Mouse (Mus musculus) intestine, embryonic 15.5 days (tissue): ENCODE measurements around the gene Gm4353. TPM values are rescaled to one million over a fixed set of nuclear protein-coding genes. Genes with fewer than 3 reads are reported as not detected.

Experiments
- ATAC-seq: fragments of 200-750 bp; cut with Nextera tagmentation; 2 replicates; pipeline ENCODE4 v1.8.0; 2017; ENCODE audit warnings: moderate TSS enrichment, moderate library complexity
- H3K27ac ChIP-seq: fragments of 300-500 bp; sonication (generic); 2 replicates; pipeline ENCODE4 v1.5.1; 2015; ENCODE audit warnings: mild to moderate bottlenecking, inconsistent platforms
- H3K27me3 ChIP-seq: fragments of 300-500 bp; sonication (generic); replicated peaks from 2 replicates; pipeline ENCODE4 v1.6.1; 2015; ENCODE audit warnings: inconsistent platforms
- H3K36me3 ChIP-seq: fragments of 300-500 bp; sonication (generic); 2 replicates; pipeline ENCODE4 v1.6.1; 2015; ENCODE audit warnings: inconsistent platforms
- H3K4me1 ChIP-seq: fragments of 300-500 bp; sonication (generic); replicated peaks from 2 replicates; pipeline ENCODE4 v1.6.1; 2015; ENCODE audit warnings: inconsistent platforms
- H3K4me2 ChIP-seq: fragments of 300-500 bp; sonication (generic); replicated peaks from 2 replicates; pipeline ENCODE4 v1.6.1; 2015; ENCODE audit warnings: mild to moderate bottlenecking, inconsistent platforms
- H3K4me3 ChIP-seq: fragments of 300-500 bp; sonication (generic); replicated peaks from 2 replicates; pipeline ENCODE4 v1.5.1; 2015; ENCODE audit warnings: inconsistent platforms
- H3K9ac ChIP-seq: fragments of 300-500 bp; sonication (generic); 2 replicates; pipeline ENCODE4 v1.6.1; 2015; ENCODE audit warnings: inconsistent platforms
- H3K9me3 ChIP-seq: fragments of 300-500 bp; sonication (generic); 2 replicates; pipeline ENCODE4 v1.6.1; 2016; ENCODE audit warnings: inconsistent platforms
- WGBS: fragments of 180-500 bp; shearing (Covaris S2); methylation state at CpG from one replicate; pipeline ENCODE4 v1.1.7; 2015; 5-methylcytosine and 5-hydroxymethylcytosine counted together
- polyA plus RNA-seq: library from polyadenylated mRNA; unstranded; fragments of >200 nt; fragmentation: Nextera tagmentation; extraction: Ambion mirVana; gene quantifications from 2 replicates; pipeline ENCODE4 v1.2.1, GENCODE M21; 2015

The Gm4353 gene
- polyA plus RNA-seq, 1 experiment from 2014 or later, result 0.62 TPM

GRCm38 (mm10) chr7:116039196-116039537 lies 45.3 kb downstream of the Gm4353 start, which contains the start of gene 1110004F10Rik:
Gene 1110004F10Rik (plus strand): TSS chr7:116039397.
- WGBS, result under 1% methylated on average over 11 of the region's 11 CpGs
- no peak within 1 kb of the TSS for H3K27ac ChIP-seq
- 0 out of 2 replicates have a peak, but pooled peaks have one; percentile 4 for ATAC-seq

GRCm38 (mm10) chr7:116038511-116038910 lies 45.9 kb downstream of the Gm4353 start, which contains the start of gene Sox6:
Gene Sox6 (minus strand): TSS chr7:116038796.
- no peaks in the 10 kb centered on the region for H3K9me3 ChIP-seq
- no peaks in the 10 kb centered on the region for H3K36me3 ChIP-seq
- no peak within 1 kb of the TSS for H3K27ac ChIP-seq
- peak within 1 kb of the TSS; percentile 47 for H3K9ac ChIP-seq
- 1% methylated on average over 11 of the region's 11 CpGs for WGBS
- ATAC-seq, result no peak
- H3K4me3 ChIP-seq, result peak within 1 kb of the TSS; percentile 47
- peaks cover 16% of the 10 kb centered on the region for H3K4me1 ChIP-seq
- peaks cover 39% of the 10 kb centered on the region for H3K27me3 ChIP-seq
- H3K4me2 ChIP-seq, result peak within 1 kb of the TSS; percentile 96

More at GRCm38 (mm10) chr7:116039196-116039537, 45.3 kb downstream of the Gm4353 start, which contains the start of gene 1110004F10Rik:
- Histone ChIP-seq H3K4me3 (peak within 1 kb of the TSS; percentile 47), H3K4me1 (peaks cover 15% of the 10 kb centered on the region), H3K4me2 (peak within 1 kb of the TSS; percentile 96), H3K9me3 (no peaks in the 10 kb centered on the region), H3K9ac (peak within 1 kb of the TSS; percentile 47), H3K36me3 (no peaks in the 10 kb centered on the region), H3K27me3 (peaks cover 34% of the 10 kb centered on the region)

GRCm38 (mm10) chr7:116038024-116038423 lies 46.4 kb downstream of the Gm4353 start:
- peak overlapping the region; percentile 14; the same call in 1 of the 2 replicates for H3K4me3 ChIP-seq
- H3K9ac ChIP-seq, result no peak overlapping the region
- peaks cover 16% of the 10 kb centered on the region for H3K4me1 ChIP-seq
- ATAC-seq, result no peak
- WGBS, result 2% methylated on average over 13 of the region's 13 CpGs
- H3K27me3 ChIP-seq, result peaks cover 39% of the 10 kb centered on the region
- no peak overlapping the region for H3K27ac ChIP-seq
- peak overlapping the region; percentile 96 for H3K4me2 ChIP-seq
- no peaks in the 10 kb centered on the region for H3K9me3 ChIP-seq
- H3K36me3 ChIP-seq, result no peaks in the 10 kb centered on the region

- Histone ChIP-seq H3K9me3 (no peaks in the 10 kb centered on the region), H3K9ac (no peak overlapping the region), H3K4me2 (peak overlapping the region; percentile 11; the same call in 1 of the 2 replicates), H3K4me3 (no peak overlapping the region), H3K36me3 (no peaks in the 10 kb centered on the region), H3K4me1 (peaks cover 16% of the 10 kb centered on the region), H3K27me3 (peaks cover 39% of the 10 kb centered on the region), H3K27ac (no peak overlapping the region)
- 41% methylated on average over 18 of the region's 18 CpGs for WGBS
- no peak for ATAC-seq
Measured at GRCm38 (mm10) chr7:116036591-116037555, 47.6 kb downstream of the Gm4353 start.

- Histone ChIP-seq H3K9me3 (no peaks in the 10 kb centered on the region), H3K9ac (no peak overlapping the region), H3K4me2 (no peak overlapping the region), H3K27me3 (peaks cover 44% of the 10 kb centered on the region), H3K4me3 (no peak overlapping the region), H3K36me3 (no peaks in the 10 kb centered on the region), H3K27ac (no peak overlapping the region), H3K4me1 (peaks cover 24% of the 10 kb centered on the region)
- whole genome bisulfite sequencing, result 65% methylated on average over 4 of the region's 4 CpGs
- no peak for ATAC-seq
Measured at GRCm38 (mm10) chr7:116035504-116035903, 48.9 kb downstream of the Gm4353 start.

- no peaks in the 10 kb centered on the region for H3K9me3 ChIP-seq
- H3K9ac ChIP-seq, result peak overlapping the region; percentile 61
- peaks cover 18% of the 10 kb centered on the region for H3K4me1 ChIP-seq
- H3K27me3 ChIP-seq, result peaks cover 45% of the 10 kb centered on the region
- peak overlapping the region; percentile 100 for H3K4me2 ChIP-seq
- no peaks in the 10 kb centered on the region for H3K36me3 ChIP-seq
- H3K27ac ChIP-seq, result peak overlapping the region; percentile 66; the same call in 1 of the 2 replicates
- WGBS, result under 1% methylated on average over 25 of the region's 25 CpGs
- peak overlapping the region; percentile 61 for H3K4me3 ChIP-seq
- peak; percentile 28 for ATAC-seq
Measured at GRCm38 (mm10) chr7:116034282-116034758, 50.1 kb downstream of the Gm4353 start.

- under 1% methylated on average over 54 of the region's 54 CpGs for WGBS
- peak overlapping the region; percentile 61 for H3K4me3 ChIP-seq
- no peaks in the 10 kb centered on the region for H3K9me3 ChIP-seq
- H3K4me1 ChIP-seq, result peaks cover 14% of the 10 kb centered on the region; the same call in 1 of the 2 replicates
- peak overlapping the region; percentile 66 for H3K27ac ChIP-seq
- H3K27me3 ChIP-seq, result peaks cover 41% of the 10 kb centered on the region
- peak overlapping the region; percentile 61 for H3K9ac ChIP-seq
- peak; percentile 39 for ATAC-seq
- H3K36me3 ChIP-seq, result no peaks in the 10 kb centered on the region
- peak overlapping the region; percentile 100 for H3K4me2 ChIP-seq
Measured at GRCm38 (mm10) chr7:116033371-116034241, 50.8 kb downstream of the Gm4353 start.

Other genes starting within 250 kb of the Gm4353 start
- 36.1 and 40.1 TPM in 2 replicates for gene Sox6, start 45.8 kb downstream of the Gm4353 start, polyA plus RNA-seq
- gene 1110004F10Rik, start 45.2 kb downstream of the Gm4353 start, polyA plus RNA-seq, result 207 and 217 TPM in 2 replicates
- 21.1 and 21.4 TPM in 2 replicates for gene Plekha7, start 223.7 kb upstream of the Gm4353 start, polyA plus RNA-seq
- 829 and 865 TPM in 2 replicates for gene Rps13, start 249.6 kb upstream of the Gm4353 start, polyA plus RNA-seq